Mouse (Mus musculus): ENCODE data around the gene Phf20.

DNA sequence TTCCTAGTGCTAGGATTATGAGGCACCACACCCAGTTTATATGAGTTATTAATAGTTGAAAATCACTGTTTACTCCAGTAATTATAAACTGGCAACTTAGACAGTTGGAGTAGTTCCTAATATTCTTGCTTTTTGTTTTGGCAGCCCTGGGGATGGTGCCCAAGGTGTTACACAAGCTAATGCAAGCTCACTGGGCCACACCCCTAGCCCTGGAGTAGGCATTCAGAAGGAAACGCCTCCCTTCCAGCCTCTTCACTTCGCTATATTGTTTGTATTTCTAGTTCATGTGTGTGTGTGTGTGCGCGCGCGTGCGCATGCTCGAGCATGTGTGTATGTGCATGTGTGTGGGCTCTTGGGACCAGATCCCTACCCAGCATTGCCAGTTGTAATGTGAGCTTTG lies 46.7 kb downstream of the Phf20 start:
- TF ChIP-seq CTCF (IDR thresholded peaks at IDR 0.05) (no peak), EP300 (IDR thresholded peaks at IDR 0.05) (no peak)

Measured in lung, postnatal 0 days (tissue).